ENCODE assay signal across 8 mouse cellular contexts in the genomic region with DNA sequence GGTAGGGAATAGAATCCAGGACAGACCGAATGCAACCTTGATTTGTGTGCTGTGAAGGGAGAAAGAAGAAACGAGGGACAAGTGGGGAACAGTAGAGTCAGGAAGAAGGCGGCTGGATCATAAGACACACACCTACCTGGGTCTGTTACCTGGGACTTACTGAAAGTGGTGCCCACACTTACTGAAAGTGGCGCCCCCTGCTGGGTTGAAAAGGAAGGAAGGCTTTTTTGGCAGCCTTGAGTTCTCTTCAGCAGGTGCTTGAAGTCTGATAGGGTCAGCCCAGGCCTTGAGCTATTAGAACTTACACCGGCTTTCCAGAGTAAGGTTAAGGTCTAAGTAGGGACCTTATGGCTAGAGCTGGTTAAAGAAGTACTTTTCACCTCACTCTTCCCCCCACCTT. TPM values are rescaled to one million over a fixed set of nuclear protein-coding genes. Genes with fewer than 3 reads are reported as not detected.
DNase-seq lines count a peak whose midpoint lies in the region; ATAC-seq and TF ChIP-seq lines count a peak whose summit lies in the region.

No protein-coding gene starts in this region.

- no peaks in the 10 kb centered on the region for H3K36me3 ChIP-seq in heart, postnatal 0 days (replicated peaks; ENCODE audit: control insufficient read depth, insufficient read depth, low read length)
- no peaks in the 10 kb centered on the region for H3K36me3 ChIP-seq in small intestine, adult 2 months (ENCODE audit: control insufficient read depth, insufficient read depth, low read length)
- H3K36me3 ChIP-seq in hindbrain, embryonic 16.5 days (ENCODE audit: control insufficient read depth, insufficient read depth, low read length): no peaks in the 10 kb centered on the region
- H3K36me3 ChIP-seq in forebrain, embryonic 16.5 days (ENCODE audit: control insufficient read depth, insufficient read depth): no peaks in the 10 kb centered on the region

- H3K9me3 ChIP-seq in heart, postnatal 0 days (replicated peaks; ENCODE audit: control insufficient read depth, low read length): no peaks in the 10 kb centered on the region
- no peaks in the 10 kb centered on the region for H3K9me3 ChIP-seq in hindbrain, embryonic 16.5 days (ENCODE audit: control insufficient read depth, low read length)
- no peaks in the 10 kb centered on the region for H3K9me3 ChIP-seq in forebrain, embryonic 16.5 days (ENCODE audit: control insufficient read depth, low read length)

- H3K27me3 ChIP-seq in heart, postnatal 0 days (ENCODE audit: control insufficient read depth, insufficient read depth, low read length): no peaks in the 10 kb centered on the region
- no peaks in the 10 kb centered on the region for H3K27me3 ChIP-seq in small intestine, adult 2 months (ENCODE audit: control insufficient read depth, insufficient read depth, low read length)
- no peaks in the 10 kb centered on the region for H3K27me3 ChIP-seq in hindbrain, embryonic 16.5 days (replicated peaks; ENCODE audit: control insufficient read depth, insufficient read depth, low read length)
- no peaks in the 10 kb centered on the region for H3K27me3 ChIP-seq in forebrain, embryonic 16.5 days (replicated peaks; ENCODE audit: control insufficient read depth, insufficient read depth, low read length)

- intact Hi-C loops in left cerebral cortex, postnatal 36 days (cut with DNase I): no loop called here

- TF ChIP-seq EP300 in heart, postnatal 0 days (IDR thresholded peaks at IDR 0.05; ENCODE audit: low read depth): no peak

- peak; percentile 24; the same call in 1 of the 2 replicates for TF ChIP-seq CTCF in heart, postnatal 0 days (IDR thresholded peaks at IDR 0.05; ENCODE audit: low read depth)
- TF ChIP-seq CTCF in small intestine, adult 2 months (IDR thresholded peaks at IDR 0.05; ENCODE audit: extremely low read depth, insufficient read length, insufficient replicate concordance, low read depth, low read length): peak; percentile 68; the same call in 1 of the 2 replicates

- DNase-seq in heart, postnatal 0 days (ENCODE audit: low spot score): no peak
- no peak for DNase-seq in heart, postnatal 4 days
- DNase-seq in CD8-positive naive resting alpha-beta T cell, adult 2 months (ENCODE audit: low read depth in 2 of 2, low spot score in 2 of 2): peak; percentile 31 to 48
- peak; percentile 12 for DNase-seq in c-Kit-positive CD71-positive TER-119-positive erythroid progenitor cells, embryonic 14.5 days (ENCODE audit: low spot score)
- DNase-seq in left cerebral cortex, postnatal 36 days (ENCODE audit: low spot score in 2 of 2): no peak

- ATAC-seq in heart, postnatal 0 days (ENCODE audit: insufficient read depth, low read depth): no peak
- no peak for ATAC-seq in hindbrain, embryonic 16.5 days
- ATAC-seq in forebrain, embryonic 16.5 days: no peak

- no peak overlapping the region for H3K9ac ChIP-seq in heart, postnatal 0 days (replicated peaks; ENCODE audit: low read depth, low read length)
- no peak overlapping the region for H3K9ac ChIP-seq in hindbrain, embryonic 16.5 days (ENCODE audit: low read depth, low read length)
- no peak overlapping the region for H3K9ac ChIP-seq in forebrain, embryonic 16.5 days (replicated peaks; ENCODE audit: low read depth, low read length)

- H3K27ac ChIP-seq in heart, postnatal 0 days (ENCODE audit: low read depth): no peak overlapping the region
- no peak overlapping the region for H3K27ac ChIP-seq in small intestine, adult 2 months (ENCODE audit: insufficient read depth, low read depth, low read length)
- H3K27ac ChIP-seq in hindbrain, embryonic 16.5 days (ENCODE audit: low read depth, low read length): no peak overlapping the region
- no peak overlapping the region for H3K27ac ChIP-seq in forebrain, embryonic 16.5 days (ENCODE audit: low read length)

- H3K4me3 ChIP-seq in heart, postnatal 0 days (ENCODE audit: low read depth, low read length): no peak overlapping the region
- no peak overlapping the region for H3K4me3 ChIP-seq in small intestine, adult 2 months (ENCODE audit: low read depth, low read length)
- H3K4me3 ChIP-seq in hindbrain, embryonic 16.5 days (ENCODE audit: low read length): no peak overlapping the region
- no peak overlapping the region for H3K4me3 ChIP-seq in forebrain, embryonic 16.5 days (replicated peaks; ENCODE audit: low read length)

- TF ChIP-seq POLR2A in small intestine, adult 2 months (IDR thresholded peaks at IDR 0.05; ENCODE audit: low read depth, low read length): no peak

- H3K4me2 ChIP-seq in heart, postnatal 0 days (ENCODE audit: low read depth, low read length): no peak overlapping the region
- H3K4me2 ChIP-seq in hindbrain, embryonic 16.5 days (ENCODE audit: low read length): no peak overlapping the region
- no peak overlapping the region for H3K4me2 ChIP-seq in forebrain, embryonic 16.5 days (ENCODE audit: low read length)

- H3K4me1 ChIP-seq in heart, postnatal 0 days (ENCODE audit: control insufficient read depth, insufficient read depth): 0 out of 2 replicates have a peak, but pooled peaks cover 4% of the 10 kb centered on the region
- peaks cover 4% of the 10 kb centered on the region; the same call in 1 of the 2 replicates for H3K4me1 ChIP-seq in small intestine, adult 2 months (ENCODE audit: control insufficient read depth, insufficient read depth, insufficient read length, low read length)
- H3K4me1 ChIP-seq in hindbrain, embryonic 16.5 days (ENCODE audit: control insufficient read depth, insufficient read depth, low read depth, low read length): no peaks in the 10 kb centered on the region
- no peaks in the 10 kb centered on the region for H3K4me1 ChIP-seq in forebrain, embryonic 16.5 days (replicated peaks; ENCODE audit: control insufficient read depth, insufficient read depth, low read length)

- WGBS in heart, postnatal 0 days: 72% methylated on average over 5 of the region's 5 CpGs
- 71% methylated on average over 5 of the region's 5 CpGs for WGBS in small intestine, adult 2 months
- WGBS in hindbrain, embryonic 16.5 days: 78% methylated on average over 5 of the region's 5 CpGs
- WGBS in forebrain, embryonic 16.5 days: 80% methylated on average over 5 of the region's 5 CpGs

RNA-seq across cellular contexts. Expression of a gene that starts 40.5 kb away (rescaled TPM):
- total RNA-seq in heart, postnatal 0 days (2014; rRNA removed; ENCODE audit: low replicate concordance): 7.7 and 13.0 TPM in 2 replicates
- 5.4 and 5.5 TPM in 2 replicates for polyA plus RNA-seq in heart, postnatal 0 days (2015; fragmentation: Nextera tagmentation; extraction: Ambion mirVana)
- total RNA-seq in heart, postnatal 4 days (2021): 10 to 100 TPM in 1 of 2 experiments, 1 to 10 TPM in 1; 9.7 to 11.2 TPM
- polyA plus RNA-seq in small intestine, adult 2 months (2012; rRNA removed): 1.0 and 1.1 TPM in 2 replicates
- polyA plus RNA-seq in hindbrain, embryonic 16.5 days (2015; fragmentation: Nextera tagmentation; extraction: Ambion mirVana): 1.2 and 1.6 TPM in 2 replicates
- polyA plus RNA-seq in forebrain, embryonic 16.5 days (2015; fragmentation: Nextera tagmentation; extraction: Ambion mirVana): 0.11 and 0.35 TPM in 2 replicates
- 1 to 10 TPM; 7.3 to 8.6 TPM for total RNA-seq in left cerebral cortex, postnatal 36 days (2021)

Comparison
In these comparisons a context has a peak if more than half of its experiments do, and no peak if none do; other contexts are left out.
1. DNase-seq: peak in CD8-positive naive resting alpha-beta T cell, adult 2 months (2 of 2) and c-Kit-positive CD71-positive TER-119-positive erythroid progenitor cells, embryonic 14.5 days (single experiment); none in heart, postnatal 0 days (single experiment), heart, postnatal 4 days (single experiment) and left cerebral cortex, postnatal 36 days (0 of 2).